Mouse (Mus musculus): Measurements from ENCODE around the gene Olfr270.

DNA sequence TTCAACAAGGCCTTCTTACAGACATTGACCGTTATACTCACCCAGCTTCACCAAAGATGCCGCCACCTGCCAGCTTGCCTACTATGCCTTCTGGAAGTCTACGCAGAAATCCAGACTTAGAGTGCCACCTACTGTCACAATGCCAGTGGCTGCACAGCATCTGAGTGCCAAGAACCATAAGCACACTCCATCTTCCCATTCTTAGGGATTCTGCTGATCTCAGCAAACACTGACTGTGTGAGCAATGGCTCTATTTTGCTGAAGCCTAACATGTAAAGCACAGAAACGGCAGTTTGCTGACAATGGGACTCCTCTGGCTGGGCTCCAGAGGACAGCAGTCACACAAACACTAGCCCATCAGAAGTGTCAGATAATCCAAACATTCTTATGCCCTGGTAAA is 5.7 kb upstream of the Olfr270 start:
- TF ChIP-seq CTCF (IDR thresholded peaks at IDR 0.05; ENCODE audit: insufficient read depth, low read length) (0 out of 2 replicates have a peak, but pooled peaks have one; percentile 14), POLR2A (IDR thresholded peaks at IDR 0.05; ENCODE audit: borderline replicate concordance, extremely low read depth, low read depth, low read length) (no peak)

Data from lung, adult 2 months (tissue).